Mouse (Mus musculus) urinary bladder, postnatal 36 days (tissue): ENCODE results near the gene Dnali1.

ENCODE experiments used
- DNase-seq, 2 experiments: peaks; one replicate each; pipeline ENCODE4 v3.0.0; 2022; ENCODE audit warnings: low spot score in 2 of 2, mixed read lengths in 1 of 2

Dnali1 gene

DNA sequence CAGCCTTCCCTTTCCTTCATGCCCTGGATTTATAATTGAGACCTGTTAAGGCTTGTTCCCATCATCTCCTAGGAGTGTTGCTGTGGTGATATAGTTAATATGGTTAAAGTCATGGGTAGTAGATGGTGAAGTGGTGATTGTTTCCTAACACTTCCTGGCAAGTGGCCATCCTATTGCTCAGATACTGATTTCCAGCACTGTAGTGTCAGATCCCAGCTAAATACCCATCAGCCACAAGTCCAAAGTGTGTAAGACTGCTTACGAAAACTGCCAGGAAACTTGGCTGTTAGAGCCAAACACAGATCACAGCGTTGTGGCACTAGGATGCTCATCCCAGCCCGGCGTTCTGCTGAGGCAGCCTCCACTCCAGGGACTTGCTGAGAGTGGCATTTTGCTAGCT lies 31.2 kb downstream of the Dnali1 start:
- DNase-seq = no peak

DNA sequence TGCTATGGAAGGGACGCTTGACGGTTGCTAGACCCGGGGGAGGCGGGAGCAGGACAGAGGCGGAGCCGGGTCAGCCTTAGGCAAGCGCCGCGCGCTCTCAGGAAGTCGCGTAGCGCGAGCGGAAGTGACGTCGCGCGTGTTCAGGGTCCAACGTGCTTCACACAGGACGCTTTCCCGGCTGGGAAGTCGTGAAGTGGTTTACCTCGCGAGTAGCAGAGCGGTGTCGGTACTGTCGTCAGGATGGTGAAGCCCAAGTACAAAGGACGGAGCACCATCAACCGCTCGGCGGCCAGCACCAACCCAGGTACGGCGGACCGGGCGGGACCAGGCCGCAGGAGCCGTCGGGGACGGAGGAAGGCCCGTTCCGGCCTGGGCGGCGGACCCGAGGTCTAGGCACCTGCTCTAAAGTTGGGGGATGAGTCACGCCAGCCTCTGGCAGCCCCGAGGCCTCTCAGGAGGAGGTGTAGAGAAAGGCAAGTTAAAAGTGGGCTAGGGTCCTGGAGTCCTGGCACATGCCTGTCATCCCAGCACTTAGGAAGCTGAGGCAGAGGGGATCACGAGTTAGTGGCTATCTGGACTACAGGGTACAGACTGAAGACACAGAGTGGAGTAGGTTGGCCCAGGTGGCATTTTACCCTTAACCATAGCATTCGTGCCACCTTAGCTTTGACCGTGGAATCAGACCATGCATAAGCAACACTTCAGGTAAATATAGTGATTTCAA lies 35.5 kb downstream of the Dnali1 start:
- DNase-seq = peak; percentile 89 to 94

DNA sequence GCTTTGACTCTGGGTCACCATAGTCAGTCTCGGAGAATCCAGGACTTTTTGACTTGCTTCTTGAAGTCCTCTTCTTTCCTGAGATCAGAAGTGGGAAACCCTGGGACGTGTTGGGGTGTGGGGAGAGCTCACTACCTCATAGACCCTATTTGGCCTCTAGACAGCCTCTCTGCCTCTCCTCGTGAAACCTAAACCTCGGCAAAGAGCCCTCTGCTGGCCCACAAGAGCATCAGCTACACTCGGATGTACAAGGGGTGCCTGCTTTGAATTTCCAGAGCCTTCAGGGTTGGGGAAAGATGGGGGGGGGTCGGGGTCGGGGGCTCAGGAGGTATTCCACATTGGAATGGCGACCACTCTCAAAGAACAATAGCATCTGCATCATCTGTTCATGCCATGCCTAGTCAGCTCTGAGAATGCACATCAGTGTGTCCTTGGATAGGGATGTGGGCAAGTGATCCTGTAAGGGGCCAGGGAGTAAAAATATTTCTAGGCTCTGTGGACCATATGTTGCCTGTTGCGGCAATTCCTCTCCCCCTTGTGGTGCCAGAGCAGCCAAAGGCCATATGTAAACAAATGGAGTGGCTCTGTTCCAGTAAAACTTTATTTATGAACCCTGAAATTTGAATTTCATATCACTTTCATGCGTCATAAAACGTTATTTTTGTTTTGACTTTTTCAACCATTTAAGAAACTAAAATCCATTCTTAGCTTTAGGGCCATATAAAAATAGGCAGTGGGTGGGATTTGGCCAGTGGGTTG lies 44.5 kb downstream of the Dnali1 start:
- DNase-seq = no peak

- DNase-seq = peak in 1 of 2 experiments; percentile 68
Measured at GRCm38 (mm10) chr4:125017431-125017830, 48.1 kb downstream of the Dnali1 start.

DNA sequence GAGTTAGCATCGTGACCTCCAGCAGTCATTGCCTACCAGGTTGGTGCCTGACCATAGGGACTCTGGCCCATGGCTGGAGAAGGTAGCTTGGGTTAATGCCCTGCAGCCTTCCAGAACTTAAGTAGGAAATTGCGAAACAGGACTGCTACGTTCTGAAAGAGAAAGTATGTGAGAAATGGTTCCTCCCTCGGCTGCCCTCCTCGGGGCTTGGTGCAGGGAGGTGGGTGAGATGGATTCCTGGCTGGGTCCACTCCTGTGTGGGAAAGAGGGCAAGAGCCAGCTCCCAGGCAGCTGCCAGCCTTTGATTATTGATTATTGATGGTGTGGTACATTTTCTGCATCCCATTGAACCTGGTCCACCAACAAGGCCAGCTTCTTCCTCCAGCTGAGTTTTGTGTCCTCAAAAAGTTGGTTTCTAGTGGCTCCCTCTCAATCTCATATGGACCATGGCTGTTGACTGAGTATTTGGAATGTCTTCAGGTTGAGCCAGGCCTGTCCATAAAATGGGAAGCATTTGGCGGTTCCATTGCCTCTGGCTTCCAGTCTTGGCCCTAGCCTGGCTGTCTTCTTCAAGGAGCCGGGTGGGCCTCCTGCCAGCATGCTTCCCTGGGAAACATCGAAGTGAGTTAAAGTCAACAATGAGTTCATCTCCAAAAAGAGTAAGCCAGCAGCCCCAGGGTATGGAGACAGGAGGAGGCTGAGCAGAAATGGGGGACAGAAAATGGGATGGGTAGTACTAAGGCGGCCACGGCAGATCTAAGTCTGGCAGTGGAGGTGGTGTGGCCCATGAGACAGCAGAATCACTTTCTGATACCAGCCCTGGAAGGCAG lies 49.5 kb downstream of the Dnali1 start, which contains the start of gene Gnl2:
Gnl2 (plus strand) TSS at position 780 of the 830 bp plus-strand sequence.
- DNase-seq = peak in 1 of 2 experiments; percentile 63

DNA sequence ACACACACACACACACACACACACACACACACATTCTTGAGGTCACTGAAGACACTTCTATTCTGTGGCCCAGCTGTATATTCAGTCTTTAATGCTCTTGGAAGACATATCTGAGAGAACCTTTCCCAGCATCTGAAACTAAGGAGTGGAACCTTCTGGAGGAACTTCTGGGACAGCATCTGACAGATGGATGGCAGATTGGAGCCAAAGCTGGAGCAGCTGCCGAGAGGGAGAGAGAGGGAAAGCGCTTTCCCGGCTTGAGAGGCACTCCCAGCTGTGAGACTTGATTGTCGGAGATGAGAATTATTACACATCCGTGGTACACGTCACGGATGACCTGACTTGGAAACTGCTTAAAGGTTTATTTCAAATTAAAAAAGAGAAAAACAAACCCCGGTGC lies 56.8 kb downstream of the Dnali1 start:
- no peak for DNase-seq

- DNase-seq = no peak
Measured at GRCm38 (mm10) chr4:125008220-125008619, 57.3 kb downstream of the Dnali1 start.

GRCm38 (mm10) chr4:125007460-125007859 lies 58.0 kb downstream of the Dnali1 start:
- no peak for DNase-seq
